Mouse (Mus musculus) lung, adult 2 months (tissue): Measurements from ENCODE around the gene Tnfaip3.

Source experiments
- CTCF ChIP-seq: fragments of 200-500 bp; IDR thresholded peaks from 2 replicates; pipeline ENCODE4 v1.5.1; 2011; ENCODE audit warnings: mild to moderate bottlenecking, low read length, control low read depth; ENCODE audit not compliant: insufficient read depth
- POLR2A ChIP-seq: fragments of 200-500 bp; IDR thresholded peaks from 2 replicates; pipeline ENCODE4 v1.6.1; 2011; ENCODE audit warnings: low read depth, mild to moderate bottlenecking, control low read depth, low read length, borderline replicate concordance; ENCODE audit errors: extremely low read depth

DNA sequence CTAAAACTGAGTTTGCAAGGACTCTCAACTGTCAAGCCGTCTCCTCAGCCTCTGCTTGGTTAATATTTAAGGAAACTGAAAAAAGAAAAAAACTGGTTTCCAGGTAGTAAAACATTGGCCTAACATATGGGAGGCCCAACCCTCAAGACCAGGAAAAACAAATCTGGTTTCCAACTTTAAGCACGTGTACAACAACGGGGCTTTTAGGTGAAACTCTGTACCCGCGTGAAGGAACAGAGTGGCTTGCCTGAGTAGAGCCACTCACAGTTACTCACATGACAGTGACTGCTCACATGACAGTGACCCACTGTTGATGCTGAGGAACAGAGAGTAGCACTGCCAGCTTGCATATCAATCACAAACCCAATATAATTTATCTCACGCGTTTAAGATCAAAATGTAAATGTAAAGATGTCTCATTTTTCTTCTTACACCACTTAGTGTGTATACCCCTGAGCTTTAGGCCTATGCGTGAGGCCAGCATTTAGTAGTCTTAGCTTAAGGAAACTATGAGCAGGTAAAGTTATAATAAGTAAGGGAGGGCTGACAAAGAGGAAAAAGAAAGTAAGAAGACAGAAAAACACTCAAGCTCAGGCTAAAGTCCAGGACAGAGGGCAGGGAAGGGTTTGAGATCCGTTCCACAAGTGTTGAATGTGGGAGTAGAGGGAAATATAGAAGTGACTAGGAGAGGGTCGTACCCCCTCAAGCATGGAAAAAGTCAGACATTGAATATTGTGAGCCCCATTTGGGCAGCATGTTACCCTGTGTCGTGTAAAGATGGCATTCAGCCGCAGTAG lies 19.8 kb downstream of the Tnfaip3 start:
- TF ChIP-seq CTCF (no peak), POLR2A (no peak)
